Mouse (Mus musculus) MEL (cell line): ENCODE data around the gene Syt11.

ENCODE experiments used
- CHD2 ChIP-seq: IDR thresholded peaks from 2 replicates; pipeline ENCODE4 v1.6.1; 2011; ENCODE audit warnings: low read length, improper control_type of control experiment
- CTCF ChIP-seq, 3 experiments: IDR thresholded peaks in 2 of 3; conservative IDR thresholded peaks in 1 of 3; 2 replicates each; pipeline ENCODE4 v1.5.1; 2011 to 2012; ENCODE audit warnings: low read length in 3 of 3, low read depth in 2 of 3, mild to moderate bottlenecking in 2 of 3, improper control_type of control experiment in 1 of 3, inconsistent platforms in 1 of 3, mixed read lengths in 1 of 3, moderate library complexity in 1 of 3; ENCODE audit not compliant: control insufficient read depth in 1 of 3, insufficient read depth in 1 of 3, poor library complexity in 1 of 3, severe bottlenecking in 1 of 3
- E2F4 ChIP-seq: IDR thresholded peaks from 2 replicates; pipeline ENCODE4 v1.6.1; 2011; ENCODE audit warnings: low read depth, low read length, improper control_type of control experiment, borderline replicate concordance
- EP300 ChIP-seq, 2 experiments: IDR thresholded peaks; 2 replicates each; pipeline ENCODE4 v1.6.1; 2011; ENCODE audit warnings: improper control_type of control experiment in 2 of 2, low read length in 2 of 2, low read depth in 1 of 2, mild to moderate bottlenecking in 1 of 2
- POLR2A ChIP-seq, 2 experiments: IDR thresholded peaks; 2 replicates each; pipeline ENCODE4 v1.6.1; 2011 to 2012; ENCODE audit warnings: low read length in 2 of 2, mild to moderate bottlenecking in 2 of 2, control low read depth in 1 of 2, improper control_type of control experiment in 1 of 2, low read depth in 1 of 2, moderate library complexity in 1 of 2; ENCODE audit not compliant: control insufficient read depth in 1 of 2, insufficient read depth in 1 of 2, poor library complexity in 1 of 2
- RAD21 ChIP-seq: IDR thresholded peaks from 2 replicates; pipeline ENCODE4 v1.6.1; 2011; ENCODE audit warnings: mild to moderate bottlenecking, low read depth, low read length, improper control_type of control experiment
- ZNF384 ChIP-seq: IDR thresholded peaks from 2 replicates; pipeline ENCODE4 v1.6.1; 2012; ENCODE audit warnings: low read depth, mild to moderate bottlenecking, inconsistent platforms, low read length, improper control_type of control experiment

GRCm38 (mm10) chr3:88698834-88699233 lies 76.1 kb downstream of the Syt11 start:
- TF ChIP-seq CTCF (IDR thresholded peaks at IDR 0.05 in 2 of 3, conservative IDR thresholded peaks at IDR 0.05 in 1 of 3; ENCODE audit: control insufficient read depth in 1 of 3, insufficient read depth in 1 of 3, low read depth in 2 of 3, low read length in 3 of 3, poor library complexity in 1 of 3, severe bottlenecking in 1 of 3) (no peak), POLR2A (IDR thresholded peaks at IDR 0.05; ENCODE audit: control insufficient read depth in 1 of 2, insufficient read depth in 1 of 2, low read depth in 1 of 2, low read length in 2 of 2, poor library complexity in 1 of 2) (no peak), CHD2 (no peak), ZNF384 (no peak), EP300 (IDR thresholded peaks at IDR 0.05; ENCODE audit: low read depth in 1 of 2, low read length in 2 of 2) (no peak), RAD21 (no peak), E2F4 (no peak)
